Mouse (Mus musculus): Measurements from ENCODE around the gene Usp17la. TPM values are rescaled to one million over a fixed set of nuclear protein-coding genes. Genes with fewer than 3 reads are reported as not detected.

Gene Usp17la
- polyA plus RNA-seq (2017; shearing (Covaris generic)): not detected

GRCm38 (mm10) chr7:104856709-104857108 is at the start of gene Usp17la:
Gene Usp17la (plus strand): TSS chr7:104857009.

GRCm38 (mm10) chr7:104842503-104842902 is 14.3 kb upstream of the Usp17la start, which contains the start of gene Usp17lb:
Gene Usp17lb (minus strand): TSS chr7:104842603.

GRCm38 (mm10) chr7:104877731-104878130 is 20.9 kb downstream of the Usp17la start, which contains the start of gene Olfr665:
Gene Olfr665 (plus strand): TSS chr7:104878031.

GRCm38 (mm10) chr7:104895852-104896251 is 39.0 kb downstream of the Usp17la start, which contains the start of gene Olfr666:
Gene Olfr666 (minus strand): TSS chr7:104895952.

Other genes starting within 250 kb of the Usp17la start
- not detected for gene Olfr656, start 243.1 kb upstream of the Usp17la start, polyA plus RNA-seq (2017; shearing (Covaris generic))
- not detected for gene Olfr657, start 232.2 kb upstream of the Usp17la start, polyA plus RNA-seq (2017; shearing (Covaris generic))
- not detected for gene Olfr658, start 209.7 kb upstream of the Usp17la start, polyA plus RNA-seq (2017; shearing (Covaris generic))
- gene Olfr659, start 190.3 kb upstream of the Usp17la start, polyA plus RNA-seq (2017; shearing (Covaris generic)): not detected
- gene Olfr661, start 170.5 kb upstream of the Usp17la start, polyA plus RNA-seq (2017; shearing (Covaris generic)): not detected
- not detected for gene Usp17le, start 79.5 kb upstream of the Usp17la start, polyA plus RNA-seq (2017; shearing (Covaris generic))
- gene Usp17lb, start 14.4 kb upstream of the Usp17la start, polyA plus RNA-seq (2017; shearing (Covaris generic)): not detected
- not detected for gene Olfr665, start 21.0 kb downstream of the Usp17la start, polyA plus RNA-seq (2017; shearing (Covaris generic))
- gene Olfr666, start 38.9 kb downstream of the Usp17la start, polyA plus RNA-seq (2017; shearing (Covaris generic)): not detected
- not detected for gene Olfr667, start 64.5 kb downstream of the Usp17la start, polyA plus RNA-seq (2017; shearing (Covaris generic))
- not detected for gene Olfr668, start 71.0 kb downstream of the Usp17la start, polyA plus RNA-seq (2017; shearing (Covaris generic))
- gene Olfr669, start 77.2 kb downstream of the Usp17la start, polyA plus RNA-seq (2017; shearing (Covaris generic)): 0.16 TPM
- gene Olfr670, start 105.6 kb downstream of the Usp17la start, polyA plus RNA-seq (2017; shearing (Covaris generic)): 0.12 TPM
- gene Olfr671, start 122.1 kb downstream of the Usp17la start, polyA plus RNA-seq (2017; shearing (Covaris generic)): 0.26 TPM
- not detected for gene Olfr672, start 145.0 kb downstream of the Usp17la start, polyA plus RNA-seq (2017; shearing (Covaris generic))
- not detected for gene Olfr675, start 171.5 kb downstream of the Usp17la start, polyA plus RNA-seq (2017; shearing (Covaris generic))
- gene Olfr676, start 175.7 kb downstream of the Usp17la start, polyA plus RNA-seq (2017; shearing (Covaris generic)): not detected
- not detected for gene Olfr677, start 194.4 kb downstream of the Usp17la start, polyA plus RNA-seq (2017; shearing (Covaris generic))
- gene Olfr678, start 207.5 kb downstream of the Usp17la start, polyA plus RNA-seq (2017; shearing (Covaris generic)): not detected
- gene Olfr679, start 224.2 kb downstream of the Usp17la start, polyA plus RNA-seq (2017; shearing (Covaris generic)): not detected
- gene Olfr680-ps1, start 235.8 kb downstream of the Usp17la start, polyA plus RNA-seq (2017; shearing (Covaris generic)): not detected